Mouse (Mus musculus) left cerebral cortex, adult 9 months (tissue): ENCODE results near the gene Cst7.

ENCODE experiments used
- DNase-seq, 2 experiments: peaks; one replicate each; pipeline ENCODE4 v3.0.0; 2022; ENCODE audit warnings: low spot score in 2 of 2

The Cst7 gene

DNA sequence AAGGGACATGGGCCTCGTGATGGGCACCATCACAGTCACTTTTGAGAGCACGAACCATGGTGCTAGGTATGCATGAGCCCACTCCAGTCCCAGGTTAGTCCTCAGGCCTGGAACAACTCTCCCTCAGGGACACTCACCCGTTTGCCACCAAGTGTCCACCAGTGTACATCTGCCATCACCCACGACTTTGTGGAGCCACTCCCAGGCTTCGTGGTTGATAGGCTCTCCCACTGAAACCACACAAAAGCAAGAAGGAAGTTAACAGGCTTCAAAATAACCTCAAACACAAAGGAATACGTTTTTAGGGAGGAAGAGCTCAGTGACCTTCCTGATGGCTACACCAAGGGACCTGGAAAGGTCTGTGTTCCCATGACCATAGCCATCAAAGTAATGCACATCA lies 56.9 kb downstream of the Cst7 start:
- no peak for DNase-seq
